25 mouse cellular contexts compared by ENCODE assay signal in the genomic region with DNA sequence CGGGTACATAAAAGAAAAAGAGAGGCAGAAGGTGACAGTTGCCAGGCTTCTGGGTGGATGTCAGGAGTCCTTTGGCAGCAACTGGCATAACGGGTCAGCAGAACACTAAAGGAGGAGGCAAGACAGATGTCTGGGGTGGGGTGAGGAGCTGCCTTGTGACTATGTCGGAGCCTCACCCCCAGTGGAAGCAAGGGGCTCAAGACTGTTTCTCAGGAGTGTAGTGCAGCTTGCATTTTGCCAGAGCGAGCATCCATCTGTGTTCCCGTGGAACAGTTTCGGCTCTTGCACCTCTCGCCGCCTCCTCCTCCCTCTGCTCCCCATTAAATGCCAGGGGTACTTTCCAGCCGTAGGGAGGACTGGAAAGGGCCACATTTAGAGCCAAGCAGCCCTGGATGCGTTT.
DNase-seq lines count a peak whose midpoint lies in the region; ATAC-seq and TF ChIP-seq lines count a peak whose summit lies in the region.
"Had no signal": no experiment of that assay in that cellular context is flagged by ENCODE, and none has a peak within 500 bp of the region (broad histone marks: within the 10 kb centered on the region; RNA-seq: fewer than 3 reads in every experiment).

No protein-coding gene starts in this region.

- H3K4me1 ChIP-seq in hindbrain, embryonic 10.5 days (replicated peaks), result peaks cover 15% of the 10 kb centered on the region
- no peaks in the 10 kb centered on the region for H3K4me1 ChIP-seq in hindbrain, embryonic 11.5 days (replicated peaks; ENCODE audit: control insufficient read depth, insufficient read depth, low read length)
- no peaks in the 10 kb centered on the region for H3K4me1 ChIP-seq in kidney, embryonic 15.5 days
- H3K4me1 ChIP-seq: embryonic facial prominence, embryonic 12.5 days; hindbrain, embryonic 15.5 days; megakaryocyte, embryonic 14.5 days had no signal

- H3K4me2 ChIP-seq in hindbrain, embryonic 11.5 days (replicated peaks; ENCODE audit: low read depth, low read length), result no peak overlapping the region
- no peak overlapping the region for H3K4me2 ChIP-seq in kidney, embryonic 15.5 days
- H3K4me2 ChIP-seq: embryonic facial prominence, embryonic 12.5 days; heart, embryonic 11.5 days; hindbrain, embryonic 15.5 days had no signal

- peak; percentile 30 for DNase-seq in cerebellum, adult 9-11 months
- no peak for DNase-seq in cerebellum, adult 8-10 months
- DNase-seq in hindbrain, embryonic 10.5 days (ENCODE audit: low spot score), result no peak
- no peak for DNase-seq in hindbrain, embryonic 11.5 days (ENCODE audit: low spot score)
- peak; percentile 56 to 57 for DNase-seq in layer of hippocampus, adult 2 months (ENCODE audit: low spot score in 2 of 2)
- peak; percentile 30 to 41 for DNase-seq in left cerebral cortex, postnatal 25 days (ENCODE audit: low spot score in 2 of 2)
- DNase-seq in kidney, postnatal 4 days, result no peak
- DNase-seq: adrenal gland, postnatal 36 days; forebrain, postnatal 0 days; gastrocnemius, postnatal 25 days; heart, postnatal 14 days; kidney, postnatal 10 days; thymus, postnatal 36 days had no signal

- no peaks in the 10 kb centered on the region for H3K9me3 ChIP-seq in hindbrain, embryonic 10.5 days
- H3K9me3 ChIP-seq in hindbrain, embryonic 11.5 days (ENCODE audit: control insufficient read depth, low read length), result no peaks in the 10 kb centered on the region
- H3K9me3 ChIP-seq in kidney, embryonic 15.5 days (replicated peaks), result no peaks in the 10 kb centered on the region
- H3K9me3 ChIP-seq: embryonic facial prominence, embryonic 12.5 days; hindbrain, embryonic 15.5 days; megakaryocyte, embryonic 14.5 days had no signal

- H3K4me3 ChIP-seq in hindbrain, embryonic 10.5 days, result no peak overlapping the region
- no peak overlapping the region for H3K4me3 ChIP-seq in hindbrain, embryonic 11.5 days (ENCODE audit: low read depth, low read length)
- H3K4me3 ChIP-seq in layer of hippocampus, adult 2 months, result no peak overlapping the region
- H3K4me3 ChIP-seq in kidney, embryonic 15.5 days (replicated peaks), result no peak overlapping the region
- H3K4me3 ChIP-seq: embryonic facial prominence, embryonic 12.5 days; hindbrain, embryonic 15.5 days; megakaryocyte, embryonic 14.5 days had no signal

- peak overlapping the region; percentile 36 for H3K27ac ChIP-seq in hindbrain, embryonic 10.5 days
- H3K27ac ChIP-seq in hindbrain, embryonic 11.5 days (ENCODE audit: low read depth, low read length), result no peak overlapping the region
- H3K27ac ChIP-seq in layer of hippocampus, adult 2 months, result peak overlapping the region; percentile 92
- H3K27ac ChIP-seq in kidney, embryonic 15.5 days, result no peak overlapping the region
- H3K27ac ChIP-seq: embryonic facial prominence, embryonic 12.5 days; hindbrain, embryonic 15.5 days; liver, embryonic 14.5 days; stomach, postnatal 0 days had no signal

- no peaks in the 10 kb centered on the region for H3K36me3 ChIP-seq in hindbrain, embryonic 10.5 days
- no peaks in the 10 kb centered on the region for H3K36me3 ChIP-seq in hindbrain, embryonic 11.5 days (ENCODE audit: control insufficient read depth, insufficient read depth, low read length)
- H3K36me3 ChIP-seq in kidney, embryonic 15.5 days, result no peaks in the 10 kb centered on the region
- H3K36me3 ChIP-seq: embryonic facial prominence, embryonic 12.5 days; G1E; hindbrain, embryonic 15.5 days had no signal

- 71% methylated on average over 10 of the region's 10 CpGs for WGBS in hindbrain, embryonic 10.5 days
- WGBS in hindbrain, embryonic 11.5 days, result 72% methylated on average over 10 of the region's 10 CpGs
- WGBS in kidney, embryonic 15.5 days, result 80% methylated on average over 10 of the region's 10 CpGs

- peaks cover 6% of the 10 kb centered on the region for H3K27me3 ChIP-seq in hindbrain, embryonic 10.5 days (ENCODE audit: insufficient read depth, poor library complexity, severe bottlenecking)
- H3K27me3 ChIP-seq in hindbrain, embryonic 11.5 days (ENCODE audit: control insufficient read depth, insufficient read depth, low read length), result no peaks in the 10 kb centered on the region
- H3K27me3 ChIP-seq in kidney, embryonic 15.5 days, result no peaks in the 10 kb centered on the region
- H3K27me3 ChIP-seq: embryonic facial prominence, embryonic 12.5 days; hindbrain, embryonic 15.5 days had no signal

- no peak overlapping the region for H3K9ac ChIP-seq in hindbrain, embryonic 11.5 days (ENCODE audit: low read depth, low read length)
- no peak overlapping the region for H3K9ac ChIP-seq in kidney, embryonic 15.5 days
- H3K9ac ChIP-seq: embryonic facial prominence, embryonic 12.5 days; forebrain, postnatal 0 days; hindbrain, embryonic 15.5 days; liver, embryonic 14.5 days had no signal

- no peak for TF ChIP-seq CTCF in layer of hippocampus, adult 2 months (conservative IDR thresholded peaks at IDR 0.05)

- intact Hi-C loops in left cerebral cortex, postnatal 25 days (cut with DNase I), result no loop called here

- ATAC-seq in hindbrain, embryonic 11.5 days (ENCODE audit: low FRiP score), result no peak
- no peak for ATAC-seq in kidney, embryonic 15.5 days (replicated peaks; ENCODE audit: low FRiP score)
- ATAC-seq: CD4-positive, CD25-positive, alpha-beta regulatory T cell, adult 4 months; forebrain, postnatal 0 days; intestine, embryonic 16.5 days; lung, postnatal 0 days; midbrain, embryonic 16.5 days had no signal

Comparison
In these comparisons a context has a peak if more than half of its experiments do, and no peak if none do; other contexts are left out.
1. DNase-seq: peak in cerebellum, adult 9-11 months (single experiment), layer of hippocampus, adult 2 months (2 of 2) and left cerebral cortex, postnatal 25 days (2 of 2); none in cerebellum, adult 8-10 months (single experiment), hindbrain, embryonic 10.5 days (single experiment), hindbrain, embryonic 11.5 days (single experiment) and kidney, postnatal 4 days (0 of 2).
2. H3K27ac ChIP-seq: peak in hindbrain, embryonic 10.5 days (single experiment) and layer of hippocampus, adult 2 months (single experiment); none in hindbrain, embryonic 11.5 days (single experiment) and kidney, embryonic 15.5 days (single experiment).